Mouse (Mus musculus): ENCODE measurements around the gene Dennd1b.

GRCm38 (mm10) chr1:139067210-139067609, 104.0 kb downstream of the Dennd1b start:
- no peak for TF ChIP-seq EP300 (IDR thresholded peaks at IDR 0.05; ENCODE audit: low read depth)
- no peak for TF ChIP-seq CTCF (IDR thresholded peaks at IDR 0.05; ENCODE audit: low read depth)

Data from liver, embryonic 14.5 days (tissue).